Mouse (Mus musculus): ENCODE measurements around the gene Abcb9. TPM values are rescaled to one million over a fixed set of nuclear protein-coding genes. Genes with fewer than 3 reads are reported as not detected.

The Abcb9 gene
- polyA plus RNA-seq, 2 experiments: 2.6 to 3.1 TPM

DNA sequence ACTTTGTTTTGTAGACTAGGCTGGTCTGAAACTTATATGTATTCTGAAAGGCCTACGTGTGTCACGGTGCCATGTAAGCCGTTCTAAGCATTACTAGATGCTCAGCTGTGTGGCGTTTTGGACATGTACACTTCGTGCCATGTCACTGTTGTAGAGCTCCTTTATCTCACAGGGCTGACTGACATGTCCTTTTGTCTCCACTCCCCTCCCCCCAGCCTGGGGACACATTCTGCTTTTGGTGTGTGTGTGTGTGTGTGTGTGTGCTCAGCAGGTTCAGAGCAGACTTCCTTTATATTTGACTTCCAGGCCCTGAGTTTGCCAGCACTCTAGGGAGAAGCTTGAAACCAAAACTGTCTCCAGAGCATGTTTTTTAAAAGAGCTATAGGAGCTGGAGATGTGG is 58.8 kb downstream of the Abcb9 start:
- peaks cover 13 to 20% of the 10 kb centered on the region in 2 experiments for H3K4me1 ChIP-seq (replicated peaks; ENCODE audit: control insufficient read depth in 2 of 2, insufficient read depth in 2 of 2, low read length in 1 of 2)
- H3K4me3 ChIP-seq (ENCODE audit: insufficient read depth in 1 of 2, low read depth in 2 of 2, low read length in 2 of 2): no peak overlapping the region
- TF ChIP-seq EP300 (IDR thresholded peaks at IDR 0.05; ENCODE audit: low read depth) (no peak), CTCF (IDR thresholded peaks at IDR 0.05; ENCODE audit: low read depth) (no peak)
- H3K9ac ChIP-seq (replicated peaks): no peak overlapping the region
- H3K27ac ChIP-seq: no peak overlapping the region
- no peak overlapping the region for H3K4me2 ChIP-seq (ENCODE audit: low read depth)
- ATAC-seq (ENCODE audit: insufficient read depth): no peak
- 31% methylated on average over 5 of the region's 5 CpGs for WGBS (ENCODE audit: insufficient replicate concordance)
- H3K27me3 ChIP-seq (ENCODE audit: control insufficient read depth, insufficient read depth, low read length): no peaks in the 10 kb centered on the region
- no peak for DNase-seq (ENCODE audit: low read depth in 3 of 3, low spot score in 3 of 3)
- H3K9me3 ChIP-seq (ENCODE audit: control insufficient read depth, low read length): no peaks in the 10 kb centered on the region
- no peaks in the 10 kb centered on the region for H3K36me3 ChIP-seq (replicated peaks; ENCODE audit: control insufficient read depth, insufficient read depth, low read depth)

DNA sequence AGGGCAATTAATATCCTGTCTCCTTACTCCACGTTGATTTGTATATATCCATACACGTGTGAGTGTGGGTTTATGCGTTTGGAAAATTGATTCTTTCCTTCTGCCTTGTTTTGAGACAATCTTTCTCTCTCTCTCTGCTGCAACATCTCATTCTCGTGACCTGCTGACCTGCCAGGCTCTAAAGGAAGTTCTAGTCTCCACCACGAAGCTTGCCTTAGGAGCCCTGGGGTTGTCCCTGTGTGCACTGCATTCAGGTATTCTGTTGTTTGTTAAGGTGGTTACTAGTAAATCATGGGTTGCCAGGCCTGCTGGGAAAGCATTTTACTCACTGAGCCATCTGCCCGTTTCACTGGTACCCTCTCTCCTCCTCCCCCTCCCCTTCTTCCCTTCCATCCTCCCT is 59.3 kb downstream of the Abcb9 start:
- Histone ChIP-seq H3K4me1 (replicated peaks; ENCODE audit: control insufficient read depth in 2 of 2, insufficient read depth in 2 of 2, low read length in 1 of 2) (peaks cover 13 to 20% of the 10 kb centered on the region in 2 experiments), H3K4me3 (ENCODE audit: insufficient read depth in 1 of 2, low read depth in 2 of 2, low read length in 2 of 2) (no peak overlapping the region), H3K27ac (no peak overlapping the region), H3K36me3 (replicated peaks; ENCODE audit: control insufficient read depth, insufficient read depth, low read depth) (no peaks in the 10 kb centered on the region), H3K27me3 (ENCODE audit: control insufficient read depth, insufficient read depth, low read length) (no peaks in the 10 kb centered on the region), H3K9me3 (ENCODE audit: control insufficient read depth, low read length) (no peaks in the 10 kb centered on the region), H3K4me2 (ENCODE audit: low read depth) (no peak overlapping the region), H3K9ac (replicated peaks) (no peak overlapping the region)
- TF ChIP-seq EP300 (IDR thresholded peaks at IDR 0.05; ENCODE audit: low read depth): no peak
- no peak for TF ChIP-seq CTCF (IDR thresholded peaks at IDR 0.05; ENCODE audit: low read depth)
- DNase-seq (ENCODE audit: low read depth in 3 of 3, low spot score in 3 of 3): no peak
- no peak for ATAC-seq (ENCODE audit: insufficient read depth)
- WGBS (ENCODE audit: insufficient replicate concordance): 32% methylated on average over 6 of the region's 6 CpGs

DNA sequence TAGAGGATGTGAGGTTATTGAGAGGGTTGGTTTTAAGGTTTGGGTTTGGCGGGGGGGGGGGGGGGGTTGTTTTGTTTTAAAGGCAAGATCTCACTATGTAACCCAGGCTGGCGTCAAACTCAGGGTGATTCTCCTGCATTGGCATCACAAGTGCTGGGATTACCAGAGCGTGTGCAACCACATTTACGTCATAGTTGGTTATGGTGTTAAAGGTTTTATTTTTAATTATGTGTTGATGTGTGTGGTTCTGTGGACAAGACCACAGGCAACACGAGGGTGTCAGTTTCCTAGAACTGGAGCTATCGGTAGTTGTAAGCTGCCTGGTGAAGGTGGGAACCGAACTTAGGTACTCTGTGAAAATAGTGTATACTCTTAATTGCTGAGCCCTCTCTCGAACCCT is 59.8 kb downstream of the Abcb9 start:
- DNase-seq (ENCODE audit: low read depth in 3 of 3, low spot score in 3 of 3) (no peak), ATAC-seq (ENCODE audit: insufficient read depth) (no peak)
- no peaks in the 10 kb centered on the region for H3K36me3 ChIP-seq (replicated peaks; ENCODE audit: control insufficient read depth, insufficient read depth, low read depth)
- no peak overlapping the region for H3K9ac ChIP-seq (replicated peaks)
- no peaks in the 10 kb centered on the region for H3K27me3 ChIP-seq (ENCODE audit: control insufficient read depth, insufficient read depth, low read length)
- no peaks in the 10 kb centered on the region for H3K9me3 ChIP-seq (ENCODE audit: control insufficient read depth, low read length)
- 63% methylated on average over 7 of the region's 8 CpGs for WGBS (ENCODE audit: insufficient replicate concordance)
- TF ChIP-seq CTCF (IDR thresholded peaks at IDR 0.05; ENCODE audit: low read depth) (no peak), EP300 (IDR thresholded peaks at IDR 0.05; ENCODE audit: low read depth) (no peak)
- no peak overlapping the region for H3K4me3 ChIP-seq (ENCODE audit: insufficient read depth in 1 of 2, low read depth in 2 of 2, low read length in 2 of 2)
- H3K4me2 ChIP-seq (ENCODE audit: low read depth): no peak overlapping the region
- peaks cover 13 to 22% of the 10 kb centered on the region in 2 experiments for H3K4me1 ChIP-seq (replicated peaks; ENCODE audit: control insufficient read depth in 2 of 2, insufficient read depth in 2 of 2, low read length in 1 of 2)
- no peak overlapping the region for H3K27ac ChIP-seq

- H3K4me1 ChIP-seq (replicated peaks; ENCODE audit: control insufficient read depth in 2 of 2, insufficient read depth in 2 of 2, low read length in 1 of 2): peaks cover 16 to 26% of the 10 kb centered on the region in 2 experiments
- WGBS (ENCODE audit: insufficient replicate concordance): 65% methylated on average over 9 of the region's 9 CpGs
- no peak for DNase-seq (ENCODE audit: low read depth in 3 of 3, low spot score in 3 of 3)
Observed at GRCm38 (mm10) chr5:124035406-124035805, 60.2 kb downstream of the Abcb9 start.

GRCm38 (mm10) chr5:124034471-124034870 is 61.1 kb downstream of the Abcb9 start:
- Histone ChIP-seq H3K4me1 (replicated peaks; ENCODE audit: control insufficient read depth in 2 of 2, insufficient read depth in 2 of 2, low read length in 1 of 2) (peaks cover 21 to 30% of the 10 kb centered on the region in 2 experiments), H3K4me3 (ENCODE audit: insufficient read depth in 1 of 2, low read depth in 2 of 2, low read length in 2 of 2) (no peak overlapping the region), H3K9ac (replicated peaks) (no peak overlapping the region), H3K36me3 (replicated peaks; ENCODE audit: control insufficient read depth, insufficient read depth, low read depth) (no peaks in the 10 kb centered on the region; the same call in 1 of the 2 replicates), H3K27ac (no peak overlapping the region), H3K9me3 (ENCODE audit: control insufficient read depth, low read length) (no peaks in the 10 kb centered on the region), H3K27me3 (ENCODE audit: control insufficient read depth, insufficient read depth, low read length) (no peaks in the 10 kb centered on the region), H3K4me2 (ENCODE audit: low read depth) (no peak overlapping the region)
- ATAC-seq (ENCODE audit: insufficient read depth) (no peak), DNase-seq (ENCODE audit: low read depth in 3 of 3, low spot score in 3 of 3) (no peak)
- no peak for TF ChIP-seq CTCF (IDR thresholded peaks at IDR 0.05; ENCODE audit: low read depth)
- 43% methylated on average over 11 of the region's 11 CpGs for WGBS (ENCODE audit: insufficient replicate concordance)

More at GRCm38 (mm10) chr5:124035406-124035805, 60.2 kb downstream of the Abcb9 start:
- Histone ChIP-seq H3K4me2 (ENCODE audit: low read depth) (no peak overlapping the region), H3K9ac (replicated peaks) (no peak overlapping the region), H3K4me3 (ENCODE audit: insufficient read depth in 1 of 2, low read depth in 2 of 2, low read length in 2 of 2) (no peak overlapping the region), H3K27me3 (ENCODE audit: control insufficient read depth, insufficient read depth, low read length) (no peaks in the 10 kb centered on the region), H3K36me3 (replicated peaks; ENCODE audit: control insufficient read depth, insufficient read depth, low read depth) (no peaks in the 10 kb centered on the region), H3K9me3 (ENCODE audit: control insufficient read depth, low read length) (no peaks in the 10 kb centered on the region), H3K27ac (no peak overlapping the region)
- TF ChIP-seq EP300 (IDR thresholded peaks at IDR 0.05; ENCODE audit: low read depth) (no peak), CTCF (IDR thresholded peaks at IDR 0.05; ENCODE audit: low read depth) (no peak)
- ATAC-seq (ENCODE audit: insufficient read depth): no peak
